In the genomic region with DNA sequence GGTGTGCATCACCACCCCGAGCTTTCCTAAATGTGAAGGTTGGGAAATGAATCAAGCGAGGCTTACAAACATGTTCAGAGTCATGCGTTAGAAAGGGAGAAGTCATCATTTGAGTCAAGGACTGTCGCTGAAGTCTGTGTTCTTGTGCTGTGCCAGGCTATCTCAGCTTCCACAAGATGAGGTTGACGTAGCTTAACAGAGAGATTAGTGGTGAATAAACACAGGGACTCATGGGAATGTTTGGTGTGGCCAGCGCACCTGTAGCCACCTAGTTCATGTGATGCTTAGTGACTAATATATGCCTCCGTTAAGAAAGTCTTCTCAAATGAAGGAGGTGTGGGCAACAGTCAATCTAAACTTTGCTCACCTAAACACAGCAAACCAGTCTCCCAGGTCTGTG, we compare ENCODE assay signal across 30 mouse cellular contexts. TPM values are rescaled to one million over a fixed set of nuclear protein-coding genes. Genes with fewer than 3 reads are reported as not detected.
"Had no signal": no experiment of that assay in that cellular context is flagged by ENCODE, and none has a peak within 500 bp of the region (broad histone marks: within the 10 kb centered on the region; RNA-seq: fewer than 3 reads in every experiment).

No protein-coding gene starts in this region.

- H3K36me3 ChIP-seq: forebrain, embryonic 15.5 days had no signal

- H3K4me3 ChIP-seq: embryonic facial prominence, embryonic 10.5 days; embryonic facial prominence, embryonic 12.5 days; embryonic facial prominence, embryonic 13.5 days; embryonic facial prominence, embryonic 15.5 days; erythroblast, embryonic 14.5 days; forebrain, embryonic 10.5 days; forebrain, embryonic 12.5 days; forebrain, embryonic 13.5 days; forebrain, embryonic 15.5 days; gastrocnemius, adult 2 months had no signal

- DNase-seq: cerebellum, adult 18-20 months; cerebellum, adult 2 months; cerebellum, adult 8-10 months; cerebellum, adult 9-10 months; cerebellum, adult 9-11 months; cerebellum, postnatal 10 days; cerebellum, postnatal 14 days; cerebellum, postnatal 25 days; cerebellum, postnatal 36 days; embryo, embryonic 11 days; forebrain, postnatal 0 days; gastrocnemius, adult 2 months; gastrocnemius, postnatal 10 days; gastrocnemius, postnatal 14 days; gastrocnemius, postnatal 25 days; gastrocnemius, postnatal 36 days; heart, adult 18-20 months had no signal

- H3K4me1 ChIP-seq: embryonic facial prominence, embryonic 12.5 days; embryonic facial prominence, embryonic 15.5 days; forebrain, embryonic 10.5 days; forebrain, embryonic 12.5 days; forebrain, embryonic 13.5 days; forebrain, embryonic 15.5 days had no signal

- ATAC-seq: forebrain, embryonic 13.5 days; forebrain, embryonic 14.5 days; forebrain, embryonic 15.5 days; forebrain, embryonic 16.5 days; forebrain, postnatal 0 days had no signal

- H3K27me3 ChIP-seq: embryonic facial prominence, embryonic 12.5 days; embryonic facial prominence, embryonic 13.5 days; embryonic facial prominence, embryonic 15.5 days; forebrain, embryonic 12.5 days; forebrain, embryonic 13.5 days; forebrain, embryonic 15.5 days had no signal

- H3K9ac ChIP-seq: embryonic facial prominence, embryonic 12.5 days; embryonic facial prominence, embryonic 13.5 days; embryonic facial prominence, embryonic 15.5 days; forebrain, embryonic 12.5 days; forebrain, embryonic 13.5 days; forebrain, embryonic 15.5 days; forebrain, postnatal 0 days had no signal

- H3K27ac ChIP-seq: embryonic facial prominence, embryonic 10.5 days; embryonic facial prominence, embryonic 12.5 days; embryonic facial prominence, embryonic 13.5 days; embryonic facial prominence, embryonic 15.5 days; forebrain, embryonic 10.5 days; forebrain, embryonic 12.5 days; forebrain, embryonic 13.5 days; forebrain, embryonic 15.5 days; gastrocnemius, adult 2 months had no signal

- H3K9me3 ChIP-seq: embryonic facial prominence, embryonic 10.5 days; embryonic facial prominence, embryonic 12.5 days; embryonic facial prominence, embryonic 13.5 days; embryonic facial prominence, embryonic 15.5 days; forebrain, embryonic 10.5 days; forebrain, embryonic 12.5 days; forebrain, embryonic 13.5 days; forebrain, embryonic 15.5 days had no signal

- H3K4me2 ChIP-seq: embryonic facial prominence, embryonic 12.5 days; embryonic facial prominence, embryonic 13.5 days; embryonic facial prominence, embryonic 15.5 days; forebrain, embryonic 12.5 days; forebrain, embryonic 13.5 days; forebrain, embryonic 15.5 days had no signal

RNA-seq across cellular contexts. Expression of gene Depdc1b, which starts 10.9 kb away (rescaled TPM):
- total RNA-seq: gastrocnemius, adult 18-20 months; gastrocnemius, adult 2 months; gastrocnemius, adult 8-10 months had no signal
